Mouse (Mus musculus) kidney, embryonic 15.5 days (tissue): ENCODE data around the gene Shisal2b. TPM values are rescaled to one million over a fixed set of nuclear protein-coding genes. Genes with fewer than 3 reads are reported as not detected.
"Not testable (repeated sequence)": the region's sequence is repeated elsewhere in the genome, so short reads cannot be mapped to it uniquely, and the experiment has no call there.

Source experiments
- ATAC-seq: fragments of 200-750 bp; cut with Nextera tagmentation; replicated peaks from 2 replicates; pipeline ENCODE4 v1.8.0; 2017; ENCODE audit warnings: moderate TSS enrichment; ENCODE audit not compliant: low FRiP score
- H3K27ac ChIP-seq: fragments of 300-500 bp; sonication (generic); 2 replicates; pipeline ENCODE4 v1.5.1; 2015; ENCODE audit warnings: mild to moderate bottlenecking, inconsistent platforms
- H3K27me3 ChIP-seq: fragments of 300-500 bp; sonication (generic); 2 replicates; pipeline ENCODE4 v1.6.1; 2015; ENCODE audit warnings: inconsistent platforms
- H3K36me3 ChIP-seq: fragments of 300-500 bp; sonication (generic); 2 replicates; pipeline ENCODE4 v1.6.1; 2015; ENCODE audit warnings: inconsistent platforms
- H3K4me1 ChIP-seq: fragments of 300-500 bp; sonication (generic); 2 replicates; pipeline ENCODE4 v1.6.1; 2015; ENCODE audit warnings: inconsistent platforms
- H3K4me2 ChIP-seq: fragments of 300-500 bp; sonication (generic); 2 replicates; pipeline ENCODE4 v1.6.1; 2015; ENCODE audit warnings: moderate library complexity, mild to moderate bottlenecking, inconsistent platforms
- H3K4me3 ChIP-seq: fragments of 300-500 bp; sonication (generic); replicated peaks from 2 replicates; pipeline ENCODE4 v1.5.1; 2015; ENCODE audit warnings: mild to moderate bottlenecking, inconsistent platforms
- H3K9ac ChIP-seq: fragments of 300-500 bp; sonication (generic); 2 replicates; pipeline ENCODE4 v1.6.1; 2015; ENCODE audit warnings: mild to moderate bottlenecking, inconsistent platforms
- H3K9me3 ChIP-seq: fragments of 300-500 bp; sonication (generic); replicated peaks from 2 replicates; pipeline ENCODE4 v1.6.1; 2016; ENCODE audit warnings: inconsistent platforms
- WGBS: fragments of 180-500 bp; shearing (Covaris S2); methylation state at CpG from one replicate; pipeline ENCODE4 v1.1.7; 2015; ENCODE audit warnings: mixed read lengths; 5-methylcytosine and 5-hydroxymethylcytosine counted together
- polyA plus RNA-seq: library from polyadenylated mRNA; unstranded; fragments of >200 nt; fragmentation: Nextera tagmentation; extraction: Ambion mirVana; gene quantifications from 2 replicates; pipeline ENCODE4 v1.2.1, GENCODE M21; 2015

The Shisal2b gene
- polyA plus RNA-seq: 0.71 and 1.2 TPM in 2 replicates

GRCm38 (mm10) chr13:104863127-104863979, at the start of gene Shisal2b:
TSS of gene Shisal2b (minus strand) at chr13:104863893.
- Histone ChIP-seq H3K4me3 (peak within 1 kb of the TSS; percentile 55), H3K4me1 (peaks cover 6% of the 10 kb centered on the region; the same call in 1 of the 2 replicates), H3K4me2 (peak within 1 kb of the TSS; percentile 97), H3K27me3 (peaks cover 34% of the 10 kb centered on the region), H3K9ac (peak within 1 kb of the TSS; percentile 41), H3K9me3 (no peaks in the 10 kb centered on the region), H3K27ac (no peak within 1 kb of the TSS), H3K36me3 (no peaks in the 10 kb centered on the region)
- WGBS: 4% methylated on average over 38 of the region's 38 CpGs
- peak; percentile 94 for ATAC-seq

- H3K27me3 ChIP-seq: not testable (repeated sequence)
Observed at GRCm38 (mm10) chr13:104911626-104912025, 47.9 kb upstream of the Shisal2b start.

DNA sequence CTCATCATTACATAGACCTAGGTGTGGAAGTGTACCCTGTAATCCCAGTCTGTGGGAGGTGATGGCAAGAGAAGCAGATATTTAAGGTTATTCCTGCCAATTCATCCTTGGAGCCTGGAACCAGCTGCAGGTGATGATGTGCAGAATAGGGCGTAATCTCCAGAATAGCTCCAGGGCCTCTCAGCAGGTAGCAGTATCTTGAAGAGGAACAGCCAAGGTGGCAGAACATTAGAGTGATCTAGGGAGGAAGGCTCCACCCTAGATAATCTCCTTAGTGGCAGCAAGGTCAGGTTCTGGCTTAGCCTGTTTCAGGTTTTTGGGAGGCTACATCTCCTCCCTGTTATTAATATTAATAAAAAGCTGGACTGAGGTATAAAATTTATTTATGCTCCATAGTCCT, 47.3 kb upstream of the Shisal2b start:
- H3K9me3 ChIP-seq, H3K4me3 ChIP-seq, H3K36me3 ChIP-seq, H3K4me2 ChIP-seq, ATAC-seq, H3K4me1 ChIP-seq, H3K27me3 ChIP-seq, H3K27ac ChIP-seq, H3K9ac ChIP-seq: not testable (repeated sequence)
- WGBS: 97% methylated on average over 1 of the region's 1 CpGs

More at GRCm38 (mm10) chr13:104911626-104912025, 47.9 kb upstream of the Shisal2b start:
- not testable (repeated sequence) for H3K4me1 ChIP-seq, H3K36me3 ChIP-seq, ATAC-seq, H3K27ac ChIP-seq, H3K9ac ChIP-seq, H3K4me2 ChIP-seq, H3K4me3 ChIP-seq, H3K9me3 ChIP-seq
- WGBS: 83% methylated on average over 5 of the region's 5 CpGs

GRCm38 (mm10) chr13:104908691-104909090, 45.0 kb upstream of the Shisal2b start:
- H3K9me3 ChIP-seq: no peaks in the 10 kb centered on the region
- no peaks in the 10 kb centered on the region for H3K27me3 ChIP-seq
- ATAC-seq: no peak
- H3K36me3 ChIP-seq: no peaks in the 10 kb centered on the region
- 63% methylated on average over 7 of the region's 7 CpGs for WGBS
- no peak overlapping the region for H3K4me2 ChIP-seq
- H3K4me3 ChIP-seq: no peak overlapping the region
- H3K27ac ChIP-seq: no peak overlapping the region
- H3K9ac ChIP-seq: no peak overlapping the region
- H3K4me1 ChIP-seq: 0 out of 2 replicates have a peak, but pooled peaks cover 3% of the 10 kb centered on the region

DNA sequence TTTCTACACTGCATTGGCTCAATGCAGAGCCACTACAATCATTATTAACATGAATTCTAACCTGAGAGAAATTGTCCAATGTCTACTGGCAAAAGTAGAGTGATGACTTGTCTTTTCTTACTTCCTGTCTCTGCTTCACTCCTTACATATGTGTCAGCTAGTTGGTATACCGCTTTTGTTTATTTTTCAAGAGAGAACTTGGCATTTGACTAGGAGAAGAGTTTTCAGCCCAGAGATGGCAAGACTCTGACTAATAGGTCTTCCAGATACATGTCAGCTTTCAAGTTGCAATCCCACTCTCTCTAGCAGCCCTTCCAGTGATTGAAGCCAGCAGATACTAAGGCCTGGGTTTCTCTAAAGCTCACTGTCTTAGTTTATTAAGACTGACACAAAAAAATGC, 31.1 kb upstream of the Shisal2b start:
- H3K4me2 ChIP-seq: no peak overlapping the region
- no peaks in the 10 kb centered on the region for H3K36me3 ChIP-seq
- no peaks in the 10 kb centered on the region for H3K9me3 ChIP-seq
- ATAC-seq: no peak
- H3K27me3 ChIP-seq: no peaks in the 10 kb centered on the region
- no peak overlapping the region for H3K4me3 ChIP-seq
- H3K27ac ChIP-seq: no peak overlapping the region
- no peaks in the 10 kb centered on the region for H3K4me1 ChIP-seq
- H3K9ac ChIP-seq: no peak overlapping the region
- 92% methylated on average over 1 of the region's 1 CpGs for WGBS

DNA sequence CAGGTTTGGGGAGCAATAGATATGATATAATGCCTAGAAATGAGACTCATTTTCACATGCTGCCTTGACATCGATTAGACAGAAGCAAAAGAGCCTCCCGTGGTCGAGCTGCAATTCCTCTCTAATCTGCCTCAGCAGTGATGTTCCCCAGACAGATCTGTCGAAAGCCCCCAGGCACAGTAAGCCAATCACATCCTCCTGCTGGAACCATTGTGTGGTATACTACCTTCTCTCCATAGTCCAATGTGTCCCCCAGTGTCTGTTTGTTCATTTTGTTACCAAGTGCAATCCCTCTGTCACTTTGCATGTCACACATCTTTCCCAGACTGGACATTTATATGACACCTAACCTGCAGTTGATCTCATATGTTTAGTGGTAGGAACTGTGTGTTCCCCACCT, 28.6 kb upstream of the Shisal2b start:
- ATAC-seq: no peak
- H3K9ac ChIP-seq: no peak overlapping the region
- no peak overlapping the region for H3K27ac ChIP-seq
- no peak overlapping the region for H3K4me3 ChIP-seq
- no peak overlapping the region for H3K4me2 ChIP-seq
- no peaks in the 10 kb centered on the region for H3K36me3 ChIP-seq
- H3K4me1 ChIP-seq: no peaks in the 10 kb centered on the region
- no peaks in the 10 kb centered on the region for H3K27me3 ChIP-seq
- H3K9me3 ChIP-seq: no peaks in the 10 kb centered on the region
- 76% methylated on average over 4 of the region's 4 CpGs for WGBS

- 70% methylated on average over 8 of the region's 8 CpGs for WGBS
- Histone ChIP-seq H3K4me3 (no peak overlapping the region), H3K4me1 (no peaks in the 10 kb centered on the region), H3K4me2 (no peak overlapping the region), H3K9me3 (no peaks in the 10 kb centered on the region), H3K36me3 (no peaks in the 10 kb centered on the region), H3K27me3 (no peaks in the 10 kb centered on the region), H3K27ac (no peak overlapping the region), H3K9ac (no peak overlapping the region)
- ATAC-seq: no peak
Observed at GRCm38 (mm10) chr13:104886308-104887032, 22.8 kb upstream of the Shisal2b start.

GRCm38 (mm10) chr13:104883566-104884249, 20.0 kb upstream of the Shisal2b start:
- ATAC-seq: no peak
- H3K4me2 ChIP-seq: 0 out of 2 replicates have a peak overlapping the region, but pooled peaks have one; percentile 12

DNA sequence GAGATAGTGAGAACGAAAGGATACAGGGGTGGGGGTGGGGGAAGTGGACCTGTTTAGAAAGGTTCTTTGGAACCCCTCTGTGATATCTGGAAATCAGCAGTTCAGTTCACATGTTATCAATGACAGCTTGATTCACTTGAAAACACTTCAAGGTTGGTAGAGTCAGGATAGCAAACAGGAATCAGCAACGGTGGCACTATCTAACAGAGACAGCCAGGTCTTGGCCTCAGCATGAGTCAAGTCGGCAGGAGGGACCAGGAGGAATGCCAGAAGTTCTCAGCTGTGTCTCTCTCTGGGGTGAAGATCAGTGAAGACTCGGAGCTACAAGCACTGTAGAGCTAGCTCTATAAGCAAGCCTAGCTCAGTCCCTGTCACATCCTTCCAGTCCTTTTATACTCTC, 14.8 kb upstream of the Shisal2b start:
- Histone ChIP-seq H3K27ac (no peak overlapping the region), H3K36me3 (no peaks in the 10 kb centered on the region), H3K9ac (no peak overlapping the region), H3K4me2 (no peak overlapping the region), H3K4me3 (no peak overlapping the region), H3K4me1 (no peaks in the 10 kb centered on the region), H3K27me3 (no peaks in the 10 kb centered on the region), H3K9me3 (no peaks in the 10 kb centered on the region)
- 80% methylated on average over 4 of the region's 4 CpGs for WGBS
- ATAC-seq: no peak

More at GRCm38 (mm10) chr13:104883566-104884249, 20.0 kb upstream of the Shisal2b start:
- no peaks in the 10 kb centered on the region for H3K36me3 ChIP-seq
- H3K4me3 ChIP-seq: no peak overlapping the region
- no peak overlapping the region for H3K27ac ChIP-seq
- no peaks in the 10 kb centered on the region for H3K27me3 ChIP-seq
- no peaks in the 10 kb centered on the region for H3K9me3 ChIP-seq
- 26% methylated on average over 16 of the region's 16 CpGs for WGBS
- no peaks in the 10 kb centered on the region for H3K4me1 ChIP-seq
- H3K9ac ChIP-seq: no peak overlapping the region

DNA sequence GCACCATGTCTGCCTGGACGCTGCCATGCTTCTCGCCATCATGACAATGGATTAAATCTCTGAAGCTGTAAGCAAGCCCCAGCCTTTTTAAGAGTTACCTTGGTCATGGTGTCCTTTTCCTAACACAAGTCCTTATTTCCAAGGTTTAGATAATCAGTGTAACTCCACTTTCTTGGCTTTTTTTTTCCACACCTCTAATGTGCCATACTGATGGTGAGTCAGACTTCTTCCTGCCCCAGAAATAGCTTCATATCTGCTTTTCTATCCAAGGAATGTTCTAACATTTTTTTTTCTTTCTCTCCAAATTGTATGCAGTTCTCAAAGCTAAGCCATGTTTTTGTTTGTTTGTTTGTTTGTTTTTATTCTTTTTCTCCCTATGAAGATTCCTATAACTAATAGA, 6.2 kb upstream of the Shisal2b start:
- 97% methylated on average over 2 of the region's 2 CpGs for WGBS

GRCm38 (mm10) chr13:104866726-104867125, 3.0 kb upstream of the Shisal2b start:
- no peak overlapping the region for H3K4me2 ChIP-seq
- ATAC-seq: no peak
- peaks cover 6% of the 10 kb centered on the region; the same call in 1 of the 2 replicates for H3K4me1 ChIP-seq
- no peak overlapping the region for H3K27ac ChIP-seq
- no peak overlapping the region for H3K4me3 ChIP-seq
- no peak overlapping the region for H3K9ac ChIP-seq
- H3K9me3 ChIP-seq: no peaks in the 10 kb centered on the region
- 87% methylated on average over 5 of the region's 5 CpGs for WGBS
- no peaks in the 10 kb centered on the region for H3K36me3 ChIP-seq
- H3K27me3 ChIP-seq: peaks cover 21% of the 10 kb centered on the region

More for the DNA sequence above, 6.2 kb upstream of the Shisal2b start:
- Histone ChIP-seq H3K27ac (no peak overlapping the region), H3K4me3 (no peak overlapping the region), H3K9me3 (no peaks in the 10 kb centered on the region), H3K4me2 (no peak overlapping the region), H3K27me3 (peaks cover 4% of the 10 kb centered on the region), H3K9ac (no peak overlapping the region), H3K4me1 (no peaks in the 10 kb centered on the region), H3K36me3 (no peaks in the 10 kb centered on the region)
- no peak for ATAC-seq

GRCm38 (mm10) chr13:104853645-104854044, 10.0 kb downstream of the Shisal2b start:
- no peak overlapping the region for H3K4me2 ChIP-seq
- H3K4me1 ChIP-seq: no peaks in the 10 kb centered on the region
- no peaks in the 10 kb centered on the region for H3K27me3 ChIP-seq
- 87% methylated on average over 2 of the region's 2 CpGs for WGBS
- no peak overlapping the region for H3K4me3 ChIP-seq
- H3K27ac ChIP-seq: no peak overlapping the region
- no peaks in the 10 kb centered on the region for H3K36me3 ChIP-seq
- no peaks in the 10 kb centered on the region for H3K9me3 ChIP-seq
- no peak for ATAC-seq
- H3K9ac ChIP-seq: no peak overlapping the region
